Mouse (Mus musculus): ENCODE measurements around the gene Pgpep1l. TPM values are rescaled to one million over a fixed set of nuclear protein-coding genes. Genes with fewer than 3 reads are reported as not detected.

Gene Pgpep1l
- polyA plus RNA-seq, 1 experiment from 2014 or later = not detected

- Histone ChIP-seq H3K27me3 (ENCODE audit: insufficient read depth, poor library complexity, severe bottlenecking) (no peaks in the 10 kb centered on the region), H3K27ac (no peak overlapping the region), H3K9me3 (no peaks in the 10 kb centered on the region), H3K4me1 (replicated peaks) (peaks cover 8% of the 10 kb centered on the region; the same call in 1 of the 2 replicates), H3K36me3 (no peaks in the 10 kb centered on the region), H3K4me3 (no peak overlapping the region)
- DNase-seq (ENCODE audit: low spot score) = no peak
- WGBS = 50% methylated on average over 11 of the region's 11 CpGs
Measured at GRCm38 (mm10) chr7:68239220-68239827, 24.7 kb downstream of the Pgpep1l start.

DNA sequence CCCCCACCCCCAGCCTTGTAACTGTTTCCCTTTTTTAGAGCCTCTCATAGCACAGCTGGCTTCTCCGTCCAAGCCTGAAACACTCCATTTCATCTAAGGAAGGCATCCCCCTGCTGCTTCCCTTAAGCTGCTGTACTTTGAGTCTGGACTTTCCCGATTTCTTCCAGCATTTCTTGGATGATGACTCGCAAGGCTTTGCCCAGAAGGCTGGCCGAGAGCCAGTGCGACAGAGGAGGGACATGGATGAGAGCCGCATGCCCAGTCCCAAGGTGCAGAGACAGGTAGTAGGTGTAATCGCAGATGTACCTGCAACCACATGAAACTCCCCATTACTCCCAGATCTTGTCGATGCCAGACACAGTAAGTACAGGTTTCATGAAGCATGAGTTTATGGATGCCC lies 27.2 kb downstream of the Pgpep1l start:
- Histone ChIP-seq H3K4me1 (replicated peaks) (peaks cover 24% of the 10 kb centered on the region), H3K4me3 (no peak overlapping the region), H3K9me3 (no peaks in the 10 kb centered on the region), H3K27ac (no peak overlapping the region), H3K36me3 (no peaks in the 10 kb centered on the region), H3K27me3 (ENCODE audit: insufficient read depth, poor library complexity, severe bottlenecking) (no peaks in the 10 kb centered on the region)
- WGBS = 94% methylated on average over 8 of the region's 8 CpGs
- DNase-seq (ENCODE audit: low spot score) = no peak

DNA sequence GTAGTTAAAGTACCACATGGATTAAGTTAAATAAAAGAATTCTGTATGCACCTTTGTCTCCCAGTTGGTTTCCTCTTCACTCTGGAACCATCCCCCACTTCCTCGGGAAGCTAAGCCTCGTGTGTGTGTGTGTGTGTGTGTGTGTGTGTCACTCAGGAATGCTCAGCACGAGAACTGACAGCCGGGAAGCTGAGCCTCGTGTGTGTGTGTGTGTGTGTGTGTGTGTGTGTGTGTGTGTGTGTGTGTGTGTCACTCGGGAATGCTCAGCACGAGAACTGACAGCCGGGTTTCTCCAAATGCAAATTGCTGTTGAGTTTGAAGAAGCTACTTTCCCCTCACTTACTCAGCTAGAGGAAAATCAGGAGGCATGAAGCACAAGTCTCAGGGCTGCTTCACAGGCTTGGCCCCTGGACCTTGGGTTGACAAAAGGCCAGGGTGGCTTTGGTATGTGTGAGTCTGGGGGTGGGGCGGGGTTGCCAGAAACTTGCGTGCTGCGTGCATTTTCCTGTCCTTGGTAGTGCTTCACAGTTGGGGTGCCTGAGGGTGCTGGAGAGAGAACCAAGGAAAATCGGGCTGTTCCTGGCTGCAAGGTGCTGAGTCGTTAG lies 30.3 kb downstream of the Pgpep1l start:
- Histone ChIP-seq H3K36me3 (peaks cover 27% of the 10 kb centered on the region), H3K27ac (peak overlapping the region; percentile 62; the same call in 1 of the 2 replicates), H3K4me1 (replicated peaks) (peaks cover 24% of the 10 kb centered on the region), H3K9me3 (no peaks in the 10 kb centered on the region), H3K27me3 (ENCODE audit: insufficient read depth, poor library complexity, severe bottlenecking) (no peaks in the 10 kb centered on the region), H3K4me3 (no peak overlapping the region)
- DNase-seq (ENCODE audit: low spot score) = peak; percentile 69
- 28% methylated on average over 13 of the region's 13 CpGs for WGBS

DNA sequence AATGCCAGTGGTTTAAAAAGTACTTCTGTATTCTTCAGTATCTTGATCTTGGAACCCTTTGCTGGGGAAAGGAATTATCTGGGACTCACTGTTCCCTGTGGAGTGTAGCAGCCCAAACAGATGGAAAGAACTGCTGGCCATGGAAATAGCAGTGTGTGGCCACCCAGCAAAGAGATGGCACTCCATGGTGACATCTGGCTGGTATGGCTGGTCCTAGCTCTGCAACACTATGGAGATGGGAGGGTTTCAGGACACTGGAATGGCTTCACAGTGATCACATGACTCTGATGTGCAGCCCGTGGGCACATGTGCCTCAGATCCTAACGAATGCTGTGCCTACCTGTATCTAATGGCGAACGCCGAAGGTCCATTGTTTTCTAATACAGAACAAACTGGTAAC lies 31.5 kb downstream of the Pgpep1l start:
- H3K27me3 ChIP-seq (ENCODE audit: insufficient read depth, poor library complexity, severe bottlenecking) = no peaks in the 10 kb centered on the region
- 90% methylated on average over 5 of the region's 5 CpGs for WGBS
- no peaks in the 10 kb centered on the region for H3K9me3 ChIP-seq
- H3K4me3 ChIP-seq = no peak overlapping the region
- H3K27ac ChIP-seq = no peak overlapping the region
- no peak for DNase-seq (ENCODE audit: low spot score)
- peaks cover 35% of the 10 kb centered on the region for H3K4me1 ChIP-seq (replicated peaks)
- peaks cover 38% of the 10 kb centered on the region for H3K36me3 ChIP-seq

DNA sequence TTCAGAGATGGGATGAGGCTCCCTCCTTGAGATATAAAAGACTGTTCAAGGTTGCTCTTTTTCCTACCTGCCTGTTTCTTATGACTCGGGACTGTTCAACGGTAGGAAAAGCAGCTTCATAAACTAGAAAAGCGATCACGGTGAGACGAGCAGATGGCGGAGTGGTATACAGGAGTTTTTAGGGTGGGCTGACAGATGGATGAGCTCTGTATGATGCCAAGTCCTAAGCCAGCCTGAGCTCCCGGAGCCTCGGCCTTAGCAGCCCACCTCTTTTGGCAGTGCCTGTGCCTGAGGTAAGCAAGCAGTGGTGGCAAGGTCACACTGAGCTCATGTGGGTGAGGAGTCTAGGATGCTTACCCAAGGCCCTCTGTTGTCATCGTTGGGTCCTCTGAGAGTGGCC lies 33.2 kb downstream of the Pgpep1l start:
- no peak for DNase-seq (ENCODE audit: low spot score)
- no peak overlapping the region for H3K27ac ChIP-seq
- peaks cover 43% of the 10 kb centered on the region for H3K4me1 ChIP-seq (replicated peaks)
- 96% methylated on average over 9 of the region's 9 CpGs for WGBS
- H3K27me3 ChIP-seq (ENCODE audit: insufficient read depth, poor library complexity, severe bottlenecking) = no peaks in the 10 kb centered on the region
- H3K9me3 ChIP-seq = no peaks in the 10 kb centered on the region
- H3K4me3 ChIP-seq = no peak overlapping the region
- H3K36me3 ChIP-seq = peaks cover 53% of the 10 kb centered on the region

DNA sequence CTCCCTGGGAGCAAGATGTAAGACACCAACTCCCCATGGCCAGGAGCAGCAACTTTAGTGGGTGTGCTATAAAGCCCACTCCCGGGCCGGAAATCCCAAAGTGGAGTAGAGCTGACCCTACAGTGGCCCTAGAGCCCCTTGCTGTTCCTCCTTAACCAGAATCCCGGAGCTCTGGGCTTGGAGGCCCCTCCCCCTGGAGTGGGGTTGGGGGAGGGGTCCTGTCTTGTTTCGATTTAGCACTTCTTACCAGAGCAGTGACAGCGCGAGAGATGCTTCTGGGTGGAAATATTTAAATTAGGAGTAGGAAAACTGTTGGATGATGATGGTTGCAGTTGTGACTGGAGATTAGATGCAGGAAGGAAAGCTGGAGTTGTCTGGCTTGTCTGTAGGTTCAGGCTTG lies 35.5 kb downstream of the Pgpep1l start:
- 41% methylated on average over 6 of the region's 6 CpGs for WGBS
- H3K4me3 ChIP-seq = no peak overlapping the region
- peak overlapping the region; percentile 46; the same call in 1 of the 2 replicates for H3K27ac ChIP-seq
- no peaks in the 10 kb centered on the region for H3K9me3 ChIP-seq
- no peaks in the 10 kb centered on the region for H3K27me3 ChIP-seq (ENCODE audit: insufficient read depth, poor library complexity, severe bottlenecking)
- DNase-seq (ENCODE audit: low spot score) = peak; percentile 33
- peaks cover 36% of the 10 kb centered on the region for H3K4me1 ChIP-seq (replicated peaks)
- peaks cover 77% of the 10 kb centered on the region for H3K36me3 ChIP-seq

DNA sequence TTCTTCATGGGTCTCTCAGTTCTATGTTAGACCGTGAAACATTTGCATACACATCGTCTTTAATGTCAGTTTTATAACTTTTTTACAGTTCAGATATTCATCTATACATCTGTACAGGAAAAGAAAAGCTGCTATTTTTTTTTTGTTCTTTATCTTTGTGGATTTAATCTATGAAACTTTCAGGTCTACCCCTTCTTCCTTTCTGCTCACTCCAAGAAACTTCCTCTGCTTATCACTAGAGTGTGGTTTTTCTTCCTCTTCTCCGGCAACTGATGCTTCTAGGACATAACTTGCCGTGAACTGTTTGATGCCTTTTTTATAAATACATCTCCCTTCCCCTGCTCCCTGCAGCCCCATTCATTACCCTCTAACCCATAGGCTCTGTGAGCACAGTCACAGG lies 36.4 kb downstream of the Pgpep1l start:
- WGBS = 87% methylated on average over 4 of the region's 4 CpGs
- Histone ChIP-seq H3K9me3 (no peaks in the 10 kb centered on the region), H3K27ac (0 out of 2 replicates have a peak overlapping the region, but pooled peaks have one; percentile 40), H3K27me3 (ENCODE audit: insufficient read depth, poor library complexity, severe bottlenecking) (no peaks in the 10 kb centered on the region), H3K4me1 (replicated peaks) (peaks cover 33% of the 10 kb centered on the region), H3K36me3 (peaks cover 85% of the 10 kb centered on the region), H3K4me3 (no peak overlapping the region)
- DNase-seq (ENCODE audit: low spot score) = no peak

DNA sequence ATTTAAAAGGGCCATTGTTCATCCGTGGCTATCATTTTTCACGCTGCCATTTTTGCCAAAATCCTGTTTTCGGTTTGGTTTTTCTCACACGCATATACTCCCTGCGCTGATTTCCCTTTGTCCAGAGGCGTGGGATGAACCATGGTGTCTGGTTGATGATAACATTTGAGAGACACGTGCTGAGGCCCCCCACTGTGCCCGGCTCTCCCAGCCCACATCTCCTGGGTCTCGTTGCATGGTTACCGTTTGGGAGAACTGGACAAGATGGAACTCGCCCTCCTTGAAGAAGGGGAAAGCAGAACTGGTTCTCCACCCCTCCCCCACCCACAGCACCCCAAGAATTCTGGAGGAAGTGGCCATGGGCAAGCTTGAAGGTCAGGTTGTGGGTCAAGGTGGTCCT lies 37.0 kb downstream of the Pgpep1l start:
- Histone ChIP-seq H3K9me3 (no peaks in the 10 kb centered on the region), H3K27me3 (ENCODE audit: insufficient read depth, poor library complexity, severe bottlenecking) (no peaks in the 10 kb centered on the region), H3K36me3 (peaks cover 91% of the 10 kb centered on the region), H3K27ac (0 out of 2 replicates have a peak overlapping the region, but pooled peaks have one; percentile 40), H3K4me1 (replicated peaks) (peaks cover 30% of the 10 kb centered on the region), H3K4me3 (no peak overlapping the region)
- DNase-seq (ENCODE audit: low spot score) = no peak
- WGBS = 84% methylated on average over 11 of the region's 11 CpGs

DNA sequence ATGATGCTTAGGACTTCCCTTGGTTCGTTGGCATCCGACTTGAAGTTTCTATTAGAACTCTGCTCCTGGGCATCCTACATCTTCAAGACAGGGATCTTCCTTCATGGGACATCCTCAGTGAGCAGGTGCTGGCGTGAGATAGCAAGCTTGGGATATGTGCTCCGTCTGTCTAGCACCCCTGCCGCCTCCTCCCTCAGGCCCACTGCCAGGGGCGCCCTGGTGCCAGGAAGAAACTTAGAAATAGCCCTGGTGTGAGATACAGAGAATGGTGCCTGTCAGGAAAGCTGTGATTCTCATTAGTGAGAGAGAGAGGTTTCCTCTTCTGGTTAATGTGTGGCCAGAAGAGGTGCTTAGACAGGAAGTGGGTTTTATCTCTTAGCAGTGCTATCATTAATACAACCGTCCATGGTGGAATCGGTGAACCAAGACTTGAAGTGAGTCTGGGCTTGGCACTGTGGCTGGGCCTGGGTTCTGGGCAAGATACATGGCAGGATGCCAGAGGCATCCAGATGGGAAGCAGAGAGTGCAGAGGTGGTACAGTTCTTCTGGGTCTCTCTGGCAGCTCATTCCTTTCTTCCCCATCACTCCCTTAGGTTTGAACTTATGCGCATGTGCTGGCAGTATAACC lies 38.5 kb downstream of the Pgpep1l start:
- 91% methylated on average over 9 of the region's 9 CpGs for WGBS
- no peak overlapping the region for H3K27ac ChIP-seq
- H3K27me3 ChIP-seq (ENCODE audit: insufficient read depth, poor library complexity, severe bottlenecking) = no peaks in the 10 kb centered on the region
- no peaks in the 10 kb centered on the region for H3K9me3 ChIP-seq
- H3K36me3 ChIP-seq = peaks cover 93% of the 10 kb centered on the region
- peaks cover 30% of the 10 kb centered on the region for H3K4me1 ChIP-seq (replicated peaks)
- DNase-seq (ENCODE audit: low spot score) = no peak
- H3K4me3 ChIP-seq = no peak overlapping the region

GRCm38 (mm10) chr7:68224006-68224405 lies 40.0 kb downstream of the Pgpep1l start:
- H3K36me3 ChIP-seq = peaks cover 95% of the 10 kb centered on the region
- no peaks in the 10 kb centered on the region for H3K27me3 ChIP-seq (ENCODE audit: insufficient read depth, poor library complexity, severe bottlenecking)
- H3K9me3 ChIP-seq = no peaks in the 10 kb centered on the region
- no peak for DNase-seq (ENCODE audit: low spot score)
- H3K4me3 ChIP-seq = no peak overlapping the region
- 0 out of 2 replicates have a peak overlapping the region, but pooled peaks have one; percentile 40 for H3K27ac ChIP-seq
- 96% methylated on average over 5 of the region's 5 CpGs for WGBS
- peaks cover 23% of the 10 kb centered on the region for H3K4me1 ChIP-seq (replicated peaks)

DNA sequence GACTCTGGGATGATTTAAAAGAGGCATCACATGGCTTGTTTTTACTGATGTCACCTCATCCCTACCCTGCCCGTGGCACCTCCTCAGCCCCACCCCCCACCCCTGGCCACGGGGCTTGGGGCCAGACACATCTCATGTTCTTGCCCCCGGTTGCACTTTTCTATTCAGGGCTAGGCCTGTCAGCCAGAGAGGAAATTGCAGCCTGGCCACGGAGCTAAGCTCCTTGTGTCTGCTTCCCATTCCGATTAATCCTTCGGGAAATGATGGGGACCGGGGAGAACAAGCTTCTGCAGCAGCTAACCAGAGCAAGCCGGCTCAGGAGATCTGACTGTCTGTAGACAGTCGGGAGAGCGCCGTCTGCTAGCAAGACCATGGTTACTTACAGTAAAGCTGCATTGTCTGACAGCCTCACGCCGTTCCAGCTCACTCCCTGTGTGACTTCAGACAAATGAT lies 40.7 kb downstream of the Pgpep1l start:
- Histone ChIP-seq H3K9me3 (no peaks in the 10 kb centered on the region), H3K4me3 (no peak overlapping the region), H3K4me1 (replicated peaks) (peaks cover 20% of the 10 kb centered on the region), H3K27me3 (ENCODE audit: insufficient read depth, poor library complexity, severe bottlenecking) (no peaks in the 10 kb centered on the region), H3K27ac (peak overlapping the region; percentile 40; the same call in 1 of the 2 replicates), H3K36me3 (peaks cover 97% of the 10 kb centered on the region)
- peak; percentile 10 for DNase-seq (ENCODE audit: low spot score)
- 74% methylated on average over 13 of the region's 13 CpGs for WGBS

DNA sequence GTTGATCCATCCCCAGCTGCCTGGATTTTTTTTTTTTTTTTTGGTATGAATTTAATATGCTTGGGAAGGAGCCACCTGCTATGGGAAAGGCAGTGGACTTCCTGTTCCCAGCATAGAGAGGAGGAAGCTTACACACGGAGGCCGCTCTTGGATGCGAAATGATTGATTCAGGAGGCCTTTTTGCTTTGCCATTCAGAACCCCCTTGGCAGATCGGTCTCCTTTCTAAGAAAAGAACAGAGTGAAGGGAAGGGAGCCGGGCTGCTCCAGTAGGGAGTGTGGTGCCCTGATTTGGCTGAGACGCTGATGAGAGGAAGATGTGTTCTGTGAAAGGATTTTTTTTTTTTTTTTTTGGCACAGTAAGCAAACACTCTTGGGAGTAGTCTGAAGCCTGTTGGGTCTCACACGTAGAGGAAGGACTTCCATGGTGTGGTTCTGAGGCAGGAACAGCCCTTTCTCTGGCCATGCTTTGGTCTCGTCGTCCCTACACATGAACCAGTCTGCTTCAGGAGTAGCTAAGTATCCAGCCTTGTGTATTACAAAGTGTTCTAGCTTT lies 42.3 kb downstream of the Pgpep1l start:
- DNase-seq (ENCODE audit: low spot score) = no peak
- no peak overlapping the region for H3K27ac ChIP-seq
- 0 out of 2 replicates have a peak, but pooled peaks cover 7% of the 10 kb centered on the region for H3K4me1 ChIP-seq (replicated peaks)
- no peak overlapping the region for H3K4me3 ChIP-seq
- 86% methylated on average over 9 of the region's 9 CpGs for WGBS
- no peaks in the 10 kb centered on the region for H3K9me3 ChIP-seq
- H3K27me3 ChIP-seq (ENCODE audit: insufficient read depth, poor library complexity, severe bottlenecking) = no peaks in the 10 kb centered on the region
- peaks cover 98% of the 10 kb centered on the region for H3K36me3 ChIP-seq

- H3K27me3 ChIP-seq (ENCODE audit: insufficient read depth, poor library complexity, severe bottlenecking) = no peaks in the 10 kb centered on the region
- H3K4me3 ChIP-seq = no peak overlapping the region
- no peak for DNase-seq (ENCODE audit: low spot score)
- 92% methylated on average over 11 of the region's 11 CpGs for WGBS
- H3K4me1 ChIP-seq (replicated peaks) = 0 out of 2 replicates have a peak, but pooled peaks cover 4% of the 10 kb centered on the region
- H3K9me3 ChIP-seq = no peaks in the 10 kb centered on the region
- H3K27ac ChIP-seq = no peak overlapping the region
- peaks cover 99% of the 10 kb centered on the region for H3K36me3 ChIP-seq
Measured at GRCm38 (mm10) chr7:68218879-68219278, 45.2 kb downstream of the Pgpep1l start.
